Mouse (Mus musculus) heart, postnatal 0 days (tissue): Measurements from ENCODE around the gene Fbxw2. TPM values are rescaled to one million over a fixed set of nuclear protein-coding genes. Genes with fewer than 3 reads are reported as not detected.
"Not testable (repeated sequence)": the region's sequence is repeated elsewhere in the genome, so short reads cannot be mapped to it uniquely, and the experiment has no call there.

Experiments
- ATAC-seq: fragments of 200-750 bp; cut with Nextera tagmentation; 2 replicates; pipeline ENCODE4 v1.8.0; 2017; ENCODE audit warnings: low read depth, moderate number of reproducible peaks, moderate library complexity; ENCODE audit not compliant: insufficient read depth
- DNase-seq: peaks from one replicate; pipeline ENCODE4 v3.0.0-alpha.2; 2016; ENCODE audit warnings: low spot score
- H3K27ac ChIP-seq: fragments of 300-500 bp; sonication (generic); 2 replicates; pipeline ENCODE4 v1.5.1; 2014; ENCODE audit warnings: low read depth, mild to moderate bottlenecking
- H3K27me3 ChIP-seq: fragments of 300-500 bp; sonication (generic); 2 replicates; pipeline ENCODE4 v1.6.1; 2014; ENCODE audit warnings: low read length, mixed read lengths; ENCODE audit not compliant: control insufficient read depth, insufficient read depth
- H3K36me3 ChIP-seq: fragments of 300-500 bp; sonication (generic); replicated peaks from 2 replicates; pipeline ENCODE4 v1.6.1; 2014; ENCODE audit warnings: low read length, mixed read lengths; ENCODE audit not compliant: control insufficient read depth, insufficient read depth
- H3K4me1 ChIP-seq: fragments of 300-500 bp; sonication (generic); 2 replicates; pipeline ENCODE4 v1.6.1; 2014; ENCODE audit warnings: antibody characterized with exemption; ENCODE audit not compliant: control insufficient read depth, insufficient read depth
- H3K4me2 ChIP-seq: fragments of 300-500 bp; sonication (generic); 2 replicates; pipeline ENCODE4 v1.6.1; 2014; ENCODE audit warnings: low read depth, mild to moderate bottlenecking, low read length, moderate library complexity
- H3K4me3 ChIP-seq: fragments of 300-500 bp; sonication (generic); 2 replicates; pipeline ENCODE4 v1.5.1; 2014; ENCODE audit warnings: low read depth, low read length
- H3K9ac ChIP-seq: fragments of 300-500 bp; sonication (generic); replicated peaks from 2 replicates; pipeline ENCODE4 v1.6.1; 2014; ENCODE audit warnings: low read depth, low read length, mixed read lengths
- H3K9me3 ChIP-seq: fragments of 300-500 bp; sonication (generic); replicated peaks from 2 replicates; pipeline ENCODE4 v1.6.1; 2016; ENCODE audit warnings: low read length; ENCODE audit not compliant: control insufficient read depth
- CTCF ChIP-seq: IDR thresholded peaks from 2 replicates; pipeline ENCODE4 v1.5.1; 2016; ENCODE audit warnings: antibody characterized with exemption, control low read depth, low read depth
- EP300 ChIP-seq: IDR thresholded peaks from 2 replicates; pipeline ENCODE4 v1.6.1; 2016; ENCODE audit warnings: antibody characterized with exemption, low read depth
- whole genome bisulfite sequencing: fragments of 180-500 bp; shearing (Covaris S2); extraction: QIAGEN DNeasy Blood & Tissue Kit; methylation state at CpG from one replicate; pipeline ENCODE4 v1.1.7; 2014; 5-methylcytosine and 5-hydroxymethylcytosine counted together
- polyA plus RNA-seq: library from polyadenylated mRNA; unstranded; fragments of >200 nt; fragmentation: Nextera tagmentation; extraction: Ambion mirVana; gene quantifications from 2 replicates; pipeline ENCODE4 v1.2.1, GENCODE M21; 2015
- total RNA-seq: library from RNA; depleted of rRNA; stranded (reverse); fragments of >200 nt; gene quantifications from 2 replicates; pipeline ENCODE4 v1.2.3, GENCODE M21; 2014; ENCODE audit warnings: low replicate concordance

The Fbxw2 gene
- total and polyA plus RNA-seq, 2 experiments from 2014 or later = 51.9 to 73.8 TPM

GRCm38 (mm10) chr2:34801516-34802482 is 24.3 kb downstream of the Fbxw2 start:
- peak; percentile 99 for DNase-seq
- H3K36me3 ChIP-seq = 0 out of 2 replicates have a peak, but pooled peaks cover 11% of the 10 kb centered on the region
- peaks cover 26% of the 10 kb centered on the region for H3K4me1 ChIP-seq
- peak overlapping the region; percentile 76 for H3K4me2 ChIP-seq
- H3K9me3 ChIP-seq = no peaks in the 10 kb centered on the region
- ATAC-seq = peak; percentile 98
- H3K27me3 ChIP-seq = no peaks in the 10 kb centered on the region
- H3K9ac ChIP-seq = peak overlapping the region; percentile 83
- WGBS = 5% methylated on average over 39 of the region's 39 CpGs
- peak overlapping the region; percentile 83 for H3K4me3 ChIP-seq
- peak overlapping the region; percentile 98 for H3K27ac ChIP-seq
- TF ChIP-seq EP300 (0 out of 2 replicates have a peak, but pooled peaks have one; percentile 35), CTCF (no peak)

GRCm38 (mm10) chr2:34800371-34800770 is 25.7 kb downstream of the Fbxw2 start:
- Histone ChIP-seq H3K4me2 (peak overlapping the region; percentile 98; the same call in 1 of the 2 replicates), H3K4me1 (peaks cover 26% of the 10 kb centered on the region), H3K27me3 (no peaks in the 10 kb centered on the region), H3K9ac (no peak overlapping the region), H3K36me3 (peaks cover 9% of the 10 kb centered on the region; the same call in 1 of the 2 replicates), H3K4me3 (0 out of 2 replicates have a peak overlapping the region, but pooled peaks have one; percentile 78), H3K27ac (peak overlapping the region; percentile 77), H3K9me3 (no peaks in the 10 kb centered on the region)
- DNase-seq = no peak
- TF ChIP-seq EP300 = no peak
- TF ChIP-seq CTCF = no peak
- 63% methylated on average over 7 of the region's 7 CpGs for WGBS
- no peak for ATAC-seq

GRCm38 (mm10) chr2:34799357-34800256 is 26.5 kb downstream of the Fbxw2 start, which contains the start of gene Rabepk:
Rabepk (minus strand) TSS chr2:34799912.
- peak; percentile 58 for ATAC-seq

GRCm38 (mm10) chr2:34795426-34795825 is 30.7 kb downstream of the Fbxw2 start:
- Histone ChIP-seq H3K27ac (no peak overlapping the region), H3K4me1 (peaks cover 9% of the 10 kb centered on the region; the same call in 1 of the 2 replicates), H3K27me3 (no peaks in the 10 kb centered on the region), H3K4me3 (no peak overlapping the region), H3K36me3 (peaks cover 32% of the 10 kb centered on the region), H3K4me2 (no peak overlapping the region), H3K9me3 (no peaks in the 10 kb centered on the region), H3K9ac (no peak overlapping the region)
- WGBS = 81% methylated on average over 7 of the region's 7 CpGs
- DNase-seq = no peak
- ATAC-seq = no peak
- TF ChIP-seq EP300 = no peak
- TF ChIP-seq CTCF = no peak

More at GRCm38 (mm10) chr2:34799357-34800256, 26.5 kb downstream of the Fbxw2 start, which contains the start of gene Rabepk:
- DNase-seq = peak; percentile 90
- H3K36me3 ChIP-seq = peaks cover 16% of the 10 kb centered on the region; the same call in 1 of the 2 replicates
- H3K27me3 ChIP-seq = no peaks in the 10 kb centered on the region
- WGBS = 3% methylated on average over 44 of the region's 44 CpGs
- H3K4me2 ChIP-seq = peak within 1 kb of the TSS; percentile 98
- H3K9ac ChIP-seq = peak within 1 kb of the TSS; percentile 70
- H3K27ac ChIP-seq = peak within 1 kb of the TSS; percentile 77
- TF ChIP-seq EP300 (no peak), CTCF (no peak)
- peak within 1 kb of the TSS; percentile 78 for H3K4me3 ChIP-seq
- H3K4me1 ChIP-seq = peaks cover 22% of the 10 kb centered on the region
- no peaks in the 10 kb centered on the region for H3K9me3 ChIP-seq

GRCm38 (mm10) chr2:34794511-34794910 is 31.6 kb downstream of the Fbxw2 start:
- Histone ChIP-seq H3K4me3 (no peak overlapping the region), H3K36me3 (peaks cover 39% of the 10 kb centered on the region), H3K9ac (no peak overlapping the region), H3K27me3 (no peaks in the 10 kb centered on the region), H3K9me3 (no peaks in the 10 kb centered on the region), H3K27ac (no peak overlapping the region), H3K4me2 (no peak overlapping the region), H3K4me1 (0 out of 2 replicates have a peak, but pooled peaks cover 4% of the 10 kb centered on the region)
- TF ChIP-seq CTCF (no peak), EP300 (no peak)
- WGBS = 93% methylated on average over 2 of the region's 2 CpGs
- no peak for DNase-seq
- no peak for ATAC-seq

- not testable (repeated sequence) for H3K27ac ChIP-seq, H3K4me2 ChIP-seq, DNase-seq, H3K9me3 ChIP-seq, H3K4me3 ChIP-seq, ATAC-seq, H3K9ac ChIP-seq, H3K4me1 ChIP-seq, H3K27me3 ChIP-seq
- 88% methylated on average over 2 of the region's 2 CpGs for WGBS
- H3K36me3 ChIP-seq = peaks cover 41% of the 10 kb centered on the region
These were observed 33.6 kb downstream of the Fbxw2 start for GRCm38 (mm10) chr2:34792543-34792942.
